Mouse (Mus musculus) NIH3T3 (cell line): ENCODE results near the gene Tbc1d24.
A peak's percentile ranks its signal among the peaks of the same experiment; 100 is the strongest.
"Not testable (repeated sequence)": the region's sequence is repeated elsewhere in the genome, so short reads cannot be mapped to it uniquely, and the experiment has no call there.

ENCODE experiments used
- DNase-seq: peaks from one replicate; pipeline ENCODE4 v3.0.0-alpha.2; 2012; ENCODE audit warnings: low read depth

Tbc1d24 gene

DNA sequence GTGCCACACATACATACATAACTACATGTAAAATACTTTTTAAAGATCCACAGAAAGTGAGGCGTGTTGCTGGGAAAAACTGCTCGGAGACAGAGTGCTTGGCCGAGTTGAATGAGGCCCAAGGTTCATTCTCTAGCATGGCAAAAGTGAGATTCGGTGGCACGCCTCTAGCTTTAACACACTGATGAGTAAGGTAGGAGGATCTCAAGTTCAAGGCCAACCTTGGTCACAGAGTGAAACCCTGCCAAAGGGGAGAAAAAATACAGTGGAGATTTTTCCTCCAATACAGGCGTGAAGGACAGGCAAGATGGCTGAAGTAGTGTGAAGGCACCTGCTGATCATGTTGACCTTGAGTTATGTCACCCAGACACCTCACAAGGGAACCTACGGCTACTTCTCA, 55.9 kb downstream of the Tbc1d24 start:
- DNase-seq = no peak

DNA sequence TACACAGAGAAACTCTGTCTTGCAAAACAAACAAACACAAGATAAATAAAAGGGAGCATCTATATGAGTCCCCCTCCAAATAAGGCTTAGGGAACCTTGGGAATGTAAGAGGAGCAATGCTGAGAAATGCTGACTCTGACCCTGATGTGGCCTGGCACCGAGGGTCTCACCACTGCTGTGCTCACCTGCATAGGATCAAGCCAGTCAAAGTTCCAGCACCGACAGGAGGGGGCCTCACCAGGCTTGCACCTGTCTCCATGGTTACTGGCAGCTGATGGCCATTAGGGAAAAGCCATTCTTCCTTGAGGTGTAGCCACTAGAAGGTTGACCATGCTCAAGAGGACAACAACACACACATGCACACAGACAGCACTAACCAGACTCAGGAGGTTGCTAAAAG, 62.5 kb downstream of the Tbc1d24 start:
- no peak for DNase-seq

- peak; percentile 99 for DNase-seq
Observed at GRCm38 (mm10) chr17:24141425-24141920, 63.9 kb downstream of the Tbc1d24 start.

DNA sequence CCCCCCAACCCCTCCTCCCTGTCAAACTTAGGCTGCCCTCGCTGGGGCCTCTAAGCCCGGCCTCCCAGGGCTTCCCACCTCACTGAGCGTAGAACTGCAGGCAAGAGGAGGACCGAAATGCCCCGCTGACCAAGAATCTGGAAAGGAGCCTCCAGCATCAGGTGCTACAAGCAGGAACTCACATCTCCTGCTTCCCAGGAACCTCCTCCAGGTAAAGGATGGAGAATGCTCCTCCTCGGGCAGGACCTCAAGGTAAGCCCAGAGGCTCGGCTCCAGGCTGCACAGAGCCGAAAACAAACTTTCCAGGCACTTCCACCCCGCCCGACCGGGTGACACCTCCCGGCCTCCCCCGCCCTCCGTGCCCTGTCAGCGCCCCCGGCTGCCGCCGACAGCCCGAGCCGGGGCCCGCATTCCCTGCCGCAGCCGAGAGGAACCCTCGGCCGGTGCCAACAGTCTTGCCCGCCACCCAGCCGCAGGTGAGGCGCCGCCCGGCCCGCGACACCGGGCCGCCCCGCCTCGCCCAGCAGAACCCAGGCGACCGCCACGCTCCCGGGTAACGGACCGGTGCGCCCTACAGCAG, 64.4 kb downstream of the Tbc1d24 start:
- DNase-seq = peak; percentile 77

DNA sequence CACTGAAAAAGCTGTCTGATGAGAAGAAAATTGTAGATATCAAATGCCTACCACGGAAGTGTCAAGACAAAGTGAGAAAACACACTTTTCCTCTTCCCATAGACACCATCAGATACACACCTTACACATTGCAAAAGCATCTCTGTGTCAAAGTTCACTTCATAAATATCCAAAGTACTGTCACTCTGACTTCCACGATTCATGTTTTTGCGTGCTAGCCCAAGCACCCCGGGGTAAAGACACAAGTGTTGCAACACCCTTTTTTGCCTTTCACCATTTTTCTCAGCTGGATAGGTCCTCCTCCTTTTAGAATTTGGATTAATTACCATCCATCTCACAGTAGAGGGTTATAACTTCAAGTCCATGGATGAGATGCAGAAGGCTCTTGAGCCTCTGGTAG, 65.4 kb downstream of the Tbc1d24 start:
- peak; percentile 45 for DNase-seq

DNA sequence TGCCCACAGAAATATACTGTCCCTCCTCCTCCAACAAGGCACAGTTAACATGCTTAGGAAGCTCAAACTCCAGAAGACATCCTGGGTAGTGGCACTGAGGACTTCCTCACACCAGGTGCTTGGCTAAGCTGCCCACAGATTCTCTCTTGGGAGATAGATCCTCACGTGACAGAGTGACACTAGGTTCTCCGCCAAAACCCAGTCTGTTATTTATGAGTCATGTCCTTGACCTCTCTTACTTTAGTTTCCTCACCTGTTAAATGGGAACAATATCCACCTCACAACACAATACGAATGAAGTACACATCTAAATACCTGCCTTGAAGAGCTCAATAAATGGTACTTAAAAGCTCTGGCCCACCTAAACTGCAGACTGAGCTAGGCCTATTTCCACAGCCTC, 66.1 kb downstream of the Tbc1d24 start:
- no peak for DNase-seq

DNA sequence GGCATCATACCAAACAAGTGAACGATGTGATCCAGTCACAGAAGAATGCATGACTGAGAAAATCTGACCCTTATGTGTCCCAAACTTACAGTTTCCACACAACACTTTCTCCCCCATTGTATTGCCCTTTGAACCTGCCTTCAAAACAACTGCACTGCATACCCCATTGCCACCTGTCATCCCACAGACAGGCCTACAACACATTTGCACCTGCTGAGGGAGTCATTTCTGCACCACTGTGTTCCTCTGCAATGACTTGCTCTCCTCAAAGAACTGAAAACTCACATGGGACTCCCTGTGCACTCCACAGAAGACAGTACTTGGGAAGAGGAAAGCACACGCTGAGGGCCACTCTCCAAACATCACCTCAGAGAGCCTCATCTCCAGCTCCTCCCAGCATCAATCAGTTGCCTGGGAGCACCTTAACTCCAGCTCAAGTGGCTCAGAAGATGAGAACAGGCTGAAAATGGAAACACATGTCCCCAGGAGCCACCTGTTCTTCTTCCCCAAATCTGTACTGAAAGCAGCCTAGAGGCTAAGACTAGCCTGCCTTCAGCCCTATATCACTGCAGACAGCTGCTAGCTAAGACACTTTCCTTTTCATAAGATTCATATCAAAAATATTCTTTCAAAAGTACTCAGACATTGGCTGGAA, 68.0 kb downstream of the Tbc1d24 start:
- peak; percentile 54 for DNase-seq

DNA sequence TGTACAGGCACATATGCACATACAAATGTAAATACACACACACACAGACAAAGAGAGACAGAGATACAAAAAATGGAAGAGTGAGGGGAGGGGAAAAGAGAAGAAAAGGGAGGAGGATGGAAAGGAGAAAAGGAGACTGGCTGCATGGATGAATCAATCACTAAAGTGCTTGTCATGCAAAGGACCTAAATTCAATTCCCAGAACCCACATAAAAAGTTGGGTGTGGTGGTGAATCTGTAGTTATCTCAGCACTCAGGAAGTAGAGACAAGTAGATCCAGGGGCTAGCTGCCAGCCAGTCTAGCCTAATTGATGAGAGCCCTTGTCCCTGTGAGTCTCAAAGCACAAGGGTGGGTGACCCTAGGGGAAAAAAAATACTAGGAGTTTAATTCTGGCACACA, 71.3 kb downstream of the Tbc1d24 start:
- no peak for DNase-seq

- not testable (repeated sequence) for DNase-seq
Observed at GRCm38 (mm10) chr17:24132919-24133318, 72.4 kb downstream of the Tbc1d24 start.

DNA sequence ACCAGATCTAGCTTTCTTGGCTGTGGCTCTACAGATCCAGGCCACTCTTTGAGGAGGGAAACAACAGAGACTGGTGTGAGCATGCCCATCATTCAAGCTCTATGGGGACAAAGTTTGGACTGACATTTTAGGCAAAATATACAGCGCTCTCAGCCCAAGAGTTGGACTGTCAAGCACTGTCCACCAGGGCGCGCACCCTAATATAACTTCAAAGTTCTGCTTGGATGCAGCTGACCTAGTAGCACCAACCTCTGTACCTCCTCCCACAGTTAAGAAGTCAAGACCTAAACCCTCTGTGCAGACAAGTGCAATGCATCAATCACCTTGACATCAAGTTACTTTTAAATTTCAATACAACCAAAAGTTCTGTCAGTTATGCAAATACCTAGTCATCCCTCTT, 73.8 kb downstream of the Tbc1d24 start:
- DNase-seq = no peak

- not testable (repeated sequence) for DNase-seq
Observed at GRCm38 (mm10) chr17:24129246-24129645, 76.1 kb downstream of the Tbc1d24 start.

DNA sequence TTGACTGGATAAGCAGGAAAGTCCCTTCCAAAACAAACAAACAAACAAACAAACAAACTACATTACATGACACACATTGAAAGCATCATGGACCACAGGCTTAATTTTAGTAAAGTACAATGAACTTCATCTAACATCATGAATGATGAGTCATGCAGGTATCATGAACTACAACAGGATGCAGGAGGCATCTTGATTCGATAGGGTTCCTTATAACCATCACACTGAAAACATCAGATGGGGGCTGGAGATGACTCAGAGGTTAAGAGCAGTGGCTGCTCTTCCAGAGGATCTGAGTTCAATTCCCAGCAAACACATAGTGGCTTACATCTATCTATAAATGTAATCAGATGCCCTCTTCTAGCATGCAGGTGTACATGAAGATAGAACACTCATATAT, 77.8 kb downstream of the Tbc1d24 start:
- no peak for DNase-seq

- DNase-seq = no peak
Observed at GRCm38 (mm10) chr17:24126801-24127200, 78.6 kb downstream of the Tbc1d24 start.
